Mouse (Mus musculus) midbrain, embryonic 10.5 days (tissue): ENCODE data around the gene Pyy. TPM values are rescaled to one million over a fixed set of nuclear protein-coding genes. Genes with fewer than 3 reads are reported as not detected.

Experiments
- DNase-seq: peaks from one replicate; pipeline ENCODE4 v3.0.0-alpha.2; 2017; ENCODE audit warnings: low spot score
- H3K27ac ChIP-seq: fragments of 300-500 bp; sonication (generic); replicated peaks from 2 replicates; pipeline ENCODE4 v1.5.1; 2016; ENCODE audit warnings: mild to moderate bottlenecking
- H3K27me3 ChIP-seq: fragments of 300-500 bp; sonication (generic); 2 replicates; pipeline ENCODE4 v1.6.1; 2016; ENCODE audit warnings: low read depth, mild to moderate bottlenecking; ENCODE audit not compliant: poor library complexity, severe bottlenecking
- H3K36me3 ChIP-seq: fragments of 300-500 bp; sonication (generic); 2 replicates; pipeline ENCODE4 v1.6.1; 2016; ENCODE audit warnings: mild to moderate bottlenecking, moderate library complexity
- H3K4me1 ChIP-seq: fragments of 300-500 bp; sonication (generic); 2 replicates; pipeline ENCODE4 v1.6.1; 2016
- H3K4me3 ChIP-seq: fragments of 300-500 bp; sonication (generic); 2 replicates; pipeline ENCODE4 v1.5.1; 2016; ENCODE audit warnings: mild to moderate bottlenecking, moderate library complexity
- H3K9me3 ChIP-seq: fragments of 300-500 bp; sonication (generic); replicated peaks from 2 replicates; pipeline ENCODE4 v1.6.1; 2016; ENCODE audit warnings: mild to moderate bottlenecking
- WGBS: fragments of 180-500 bp; shearing (Covaris S2); methylation state at CpG from one replicate; pipeline ENCODE4 v1.1.7; 2016; 5-methylcytosine and 5-hydroxymethylcytosine counted together
- polyA plus RNA-seq: library from polyadenylated mRNA; unstranded; fragments of >200 nt; fragmentation: Nextera tagmentation; extraction: Ambion mirVana; gene quantifications from 2 replicates; pipeline ENCODE4 v1.2.1, GENCODE M21; 2016

Pyy gene
- polyA plus RNA-seq, 1 experiment from 2014 or later, result not detected

- WGBS, result 26% methylated on average over 4 of the region's 4 CpGs
- peaks cover 13% of the 10 kb centered on the region for H3K4me1 ChIP-seq
- no peak for DNase-seq
- H3K9me3 ChIP-seq, result no peaks in the 10 kb centered on the region
- H3K27me3 ChIP-seq, result peaks cover 37% of the 10 kb centered on the region
- no peak overlapping the region for H3K27ac ChIP-seq
- H3K4me3 ChIP-seq, result no peak overlapping the region
- H3K36me3 ChIP-seq, result no peaks in the 10 kb centered on the region
These were observed 26.9 kb upstream of the Pyy start for GRCm38 (mm10) chr11:102134516-102134915.

DNA sequence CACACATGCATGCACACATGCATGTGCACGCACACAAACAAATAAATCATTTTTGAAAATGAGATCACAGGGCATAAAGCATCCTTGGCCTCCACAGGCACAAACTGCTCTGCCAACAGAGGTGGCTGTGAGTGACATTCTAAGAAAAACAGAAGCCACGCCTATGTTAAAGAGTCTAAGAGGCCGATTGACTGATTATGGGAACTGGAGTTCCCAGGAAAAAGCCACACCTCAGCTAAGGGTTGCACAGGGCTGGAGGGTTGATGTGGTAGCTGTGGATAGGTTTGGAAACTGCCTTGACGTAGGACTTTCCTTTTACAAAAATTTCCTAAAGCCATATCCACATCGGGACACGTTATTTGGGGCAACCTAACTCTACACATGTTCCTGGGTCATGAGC, 9.8 kb upstream of the Pyy start:
- H3K4me1 ChIP-seq, result peaks cover 6% of the 10 kb centered on the region
- no peak overlapping the region for H3K4me3 ChIP-seq
- H3K27ac ChIP-seq, result no peak overlapping the region
- no peaks in the 10 kb centered on the region for H3K27me3 ChIP-seq
- WGBS, result 87% methylated on average over 6 of the region's 6 CpGs
- no peaks in the 10 kb centered on the region for H3K36me3 ChIP-seq
- DNase-seq, result no peak
- no peaks in the 10 kb centered on the region for H3K9me3 ChIP-seq

DNA sequence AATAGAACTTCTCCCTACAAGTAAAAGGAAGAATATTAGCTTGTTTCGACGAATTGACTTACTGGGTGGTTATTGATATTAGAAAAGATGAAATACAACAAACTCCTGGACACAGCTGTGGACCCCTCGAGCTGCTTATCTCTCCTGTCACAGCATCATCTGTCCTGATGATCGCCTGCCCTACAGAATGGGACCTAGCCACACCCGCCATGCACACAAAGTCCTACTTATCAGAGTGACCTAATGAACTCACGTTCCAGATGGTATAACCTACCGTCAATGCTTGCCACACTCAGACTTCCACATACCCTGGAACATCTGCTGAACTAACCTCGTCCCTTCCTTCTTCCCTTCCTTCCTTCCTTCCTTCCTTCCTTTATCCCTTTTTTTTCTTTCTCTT, 8.6 kb upstream of the Pyy start:
- DNase-seq, result no peak
- Histone ChIP-seq H3K4me3 (no peak overlapping the region), H3K27ac (no peak overlapping the region), H3K4me1 (peaks cover 6% of the 10 kb centered on the region), H3K9me3 (no peaks in the 10 kb centered on the region), H3K36me3 (no peaks in the 10 kb centered on the region), H3K27me3 (no peaks in the 10 kb centered on the region)
- 84% methylated on average over 8 of the region's 8 CpGs for WGBS

DNA sequence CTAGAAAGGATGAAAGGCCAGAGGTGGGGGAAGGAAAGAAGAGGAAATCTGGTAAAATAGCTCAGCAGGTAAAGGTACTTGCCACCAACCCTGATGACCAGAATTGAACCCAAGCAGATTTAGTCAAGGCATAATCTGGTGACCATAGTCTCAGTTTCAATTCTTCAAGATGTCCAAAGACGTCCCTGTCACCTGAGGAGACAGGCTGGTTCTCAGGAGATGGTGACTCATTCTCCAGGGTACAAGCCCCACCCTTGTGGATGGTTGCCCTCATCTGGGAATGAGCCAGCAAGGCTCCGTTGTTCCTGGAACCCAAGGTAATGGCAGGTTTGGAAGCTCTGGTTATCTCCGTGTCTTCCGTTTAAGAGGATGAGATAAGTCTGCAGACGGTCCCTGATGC, 3.9 kb upstream of the Pyy start:
- Histone ChIP-seq H3K27me3 (peaks cover 41% of the 10 kb centered on the region), H3K36me3 (no peaks in the 10 kb centered on the region), H3K27ac (no peak overlapping the region), H3K4me3 (no peak overlapping the region), H3K4me1 (peaks cover 17% of the 10 kb centered on the region), H3K9me3 (no peaks in the 10 kb centered on the region)
- DNase-seq, result no peak
- WGBS, result 85% methylated on average over 5 of the region's 5 CpGs

- DNase-seq, result peak; percentile 20
- H3K9me3 ChIP-seq, result no peaks in the 10 kb centered on the region
- H3K36me3 ChIP-seq, result no peaks in the 10 kb centered on the region
- H3K4me1 ChIP-seq, result peaks cover 17% of the 10 kb centered on the region
- peak overlapping the region; percentile 27 for H3K4me3 ChIP-seq
- H3K27ac ChIP-seq, result no peak overlapping the region
- under 1% methylated on average over 21 of the region's 21 CpGs for WGBS
- peaks cover 85% of the 10 kb centered on the region for H3K27me3 ChIP-seq
These were observed 721 bp downstream of the Pyy start for GRCm38 (mm10) chr11:102106911-102107310.

GRCm38 (mm10) chr11:102102485-102103258, 5.0 kb downstream of the Pyy start:
- Histone ChIP-seq H3K4me1 (peaks cover 27% of the 10 kb centered on the region), H3K27ac (no peak overlapping the region), H3K36me3 (no peaks in the 10 kb centered on the region), H3K4me3 (no peak overlapping the region), H3K9me3 (no peaks in the 10 kb centered on the region), H3K27me3 (peaks cover 97% of the 10 kb centered on the region)
- peak; percentile 80 for DNase-seq
- WGBS, result 22% methylated on average over 17 of the region's 17 CpGs

DNA sequence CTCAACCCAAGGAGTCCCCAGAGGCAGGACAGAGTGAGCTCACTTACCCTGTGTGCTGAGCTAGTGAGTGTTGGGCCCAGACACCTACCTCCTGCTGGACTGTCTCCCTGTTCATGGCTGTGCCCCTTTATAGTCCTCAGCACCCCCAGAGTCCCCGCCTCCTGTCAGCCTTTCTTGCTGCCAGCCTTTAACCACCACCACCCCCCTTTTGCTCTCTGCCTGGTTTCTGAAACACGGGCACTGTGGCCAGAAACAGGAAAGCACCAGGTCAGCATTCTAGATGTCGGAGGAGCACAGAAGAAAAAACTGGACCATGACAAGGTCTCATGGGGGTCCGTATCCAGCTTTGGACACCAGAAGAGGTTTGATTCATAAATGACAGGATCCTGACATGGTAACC, 6.4 kb downstream of the Pyy start, which contains the start of gene Ppy:
TSS of gene Ppy (minus strand) at position 101 of the 400 bp plus-strand sequence.
- peaks cover 87% of the 10 kb centered on the region for H3K27me3 ChIP-seq
- H3K36me3 ChIP-seq, result no peaks in the 10 kb centered on the region
- H3K4me1 ChIP-seq, result peaks cover 32% of the 10 kb centered on the region
- no peak for DNase-seq
- 91% methylated on average over 4 of the region's 4 CpGs for WGBS
- no peaks in the 10 kb centered on the region for H3K9me3 ChIP-seq
- no peak within 1 kb of the TSS for H3K4me3 ChIP-seq
- no peak within 1 kb of the TSS for H3K27ac ChIP-seq

- Histone ChIP-seq H3K27ac (peak overlapping the region; percentile 83), H3K4me1 (peaks cover 32% of the 10 kb centered on the region), H3K4me3 (peak overlapping the region; percentile 49), H3K9me3 (no peaks in the 10 kb centered on the region), H3K27me3 (peaks cover 53% of the 10 kb centered on the region), H3K36me3 (no peaks in the 10 kb centered on the region)
- DNase-seq, result peak; percentile 92
- 9% methylated on average over 18 of the region's 18 CpGs for WGBS
These were observed 10.7 kb downstream of the Pyy start for GRCm38 (mm10) chr11:102096887-102097391.

GRCm38 (mm10) chr11:102096446-102096845, 11.2 kb downstream of the Pyy start:
- no peak for DNase-seq
- peaks cover 50% of the 10 kb centered on the region for H3K27me3 ChIP-seq
- H3K4me1 ChIP-seq, result peaks cover 27% of the 10 kb centered on the region
- WGBS, result 76% methylated on average over 5 of the region's 5 CpGs
- no peaks in the 10 kb centered on the region for H3K9me3 ChIP-seq
- H3K36me3 ChIP-seq, result no peaks in the 10 kb centered on the region
- H3K27ac ChIP-seq, result peak overlapping the region; percentile 83
- peak overlapping the region; percentile 49 for H3K4me3 ChIP-seq

DNA sequence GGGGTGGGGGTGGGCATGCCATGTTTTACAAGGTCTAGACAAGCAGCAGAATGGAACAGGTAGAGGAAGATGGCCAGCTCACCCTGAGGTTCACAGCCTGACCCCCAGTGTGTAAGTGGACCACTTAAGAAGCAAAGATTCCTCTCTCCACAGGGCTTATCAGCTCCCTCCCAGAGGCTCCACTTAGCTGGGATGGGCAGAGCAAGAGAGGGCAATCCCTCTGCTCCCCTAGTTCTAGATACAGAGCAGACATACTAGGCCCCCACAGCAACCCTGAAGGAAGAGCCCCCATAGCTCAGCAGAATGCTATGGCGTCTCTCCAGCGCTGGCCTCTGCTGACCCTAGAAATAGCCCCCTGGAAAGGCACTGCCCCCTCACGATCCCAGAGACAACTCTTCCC, 12.0 kb downstream of the Pyy start:
- WGBS, result 76% methylated on average over 3 of the region's 3 CpGs
- Histone ChIP-seq H3K36me3 (no peaks in the 10 kb centered on the region), H3K27ac (0 out of 2 replicates have a peak overlapping the region, but pooled peaks have one; percentile 83), H3K27me3 (peaks cover 44% of the 10 kb centered on the region), H3K4me1 (peaks cover 27% of the 10 kb centered on the region), H3K9me3 (no peaks in the 10 kb centered on the region), H3K4me3 (no peak overlapping the region)
- DNase-seq, result no peak

GRCm38 (mm10) chr11:102089088-102089808, 18.4 kb downstream of the Pyy start:
- H3K4me1 ChIP-seq, result peaks cover 57% of the 10 kb centered on the region
- H3K9me3 ChIP-seq, result no peaks in the 10 kb centered on the region
- H3K27ac ChIP-seq, result peak overlapping the region; percentile 96
- H3K36me3 ChIP-seq, result peaks cover 9% of the 10 kb centered on the region
- peak; percentile 84 for DNase-seq
- WGBS, result under 1% methylated on average over 20 of the region's 20 CpGs
- 0 out of 2 replicates have a peak, but pooled peaks cover 4% of the 10 kb centered on the region for H3K27me3 ChIP-seq
- peak overlapping the region; percentile 69 for H3K4me3 ChIP-seq

DNA sequence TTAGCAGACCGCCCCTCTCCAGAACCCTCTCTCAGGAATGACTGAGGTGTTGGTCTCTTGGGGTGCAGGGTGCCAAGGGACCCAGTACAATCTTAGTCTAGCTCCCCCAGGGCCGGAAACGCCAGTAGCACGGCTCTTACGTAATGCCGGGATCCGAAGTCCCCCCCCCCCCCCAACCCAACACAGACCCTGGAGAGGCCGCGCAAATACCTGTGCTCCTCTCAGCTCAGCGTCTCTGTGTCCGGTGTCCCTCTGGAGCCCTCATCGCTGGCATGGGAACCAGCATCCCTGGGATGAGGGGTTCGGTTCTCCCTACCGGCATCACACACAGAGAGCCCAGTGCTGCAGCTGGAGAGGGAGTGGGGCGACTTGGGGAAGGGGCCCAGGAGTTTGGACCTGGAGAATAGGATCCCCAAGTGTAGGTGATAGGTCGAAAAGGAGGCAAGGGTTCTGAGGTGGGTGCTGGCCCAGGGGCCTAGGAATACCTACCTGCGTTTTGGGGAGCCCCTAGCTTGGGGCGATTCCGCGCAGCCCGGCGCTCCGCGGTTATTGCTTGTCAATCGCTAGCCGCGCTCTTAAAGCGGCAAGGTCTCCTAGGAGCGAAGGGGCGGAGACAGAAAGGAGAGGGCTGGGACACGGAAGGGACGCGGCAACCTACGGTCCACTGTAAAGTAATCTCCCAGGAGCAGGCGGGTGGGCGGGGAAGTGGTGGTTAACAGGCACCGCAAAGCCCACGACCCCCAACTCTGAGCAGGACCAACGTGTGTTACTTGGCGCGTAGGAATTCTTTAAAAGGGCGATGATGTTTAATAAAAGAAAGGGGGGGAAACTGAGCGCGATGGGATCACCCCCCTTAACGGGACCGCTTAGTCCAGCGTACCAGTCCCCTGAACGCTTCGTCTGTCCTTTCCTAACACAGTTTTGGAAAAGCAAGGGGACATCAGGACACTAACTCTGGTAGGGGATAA, 19.4 kb downstream of the Pyy start, which contains the start of gene Mpp2:
TSS of gene Mpp2 (minus strand) at position 585 of the 968 bp plus-strand sequence.
- Histone ChIP-seq H3K27me3 (0 out of 2 replicates have a peak, but pooled peaks cover 4% of the 10 kb centered on the region), H3K9me3 (no peaks in the 10 kb centered on the region), H3K4me1 (peaks cover 64% of the 10 kb centered on the region), H3K27ac (peak within 1 kb of the TSS; percentile 96), H3K4me3 (peak within 1 kb of the TSS; percentile 69), H3K36me3 (peaks cover 16% of the 10 kb centered on the region)
- DNase-seq, result peak; percentile 87
- under 1% methylated on average over 48 of the region's 49 CpGs for WGBS
